Mouse (Mus musculus): ENCODE data around the gene Khsrp. TPM values are rescaled to one million over a fixed set of nuclear protein-coding genes. Genes with fewer than 3 reads are reported as not detected.

Khsrp gene
- total and polyA plus RNA-seq, 2 experiments from 2014 or later = 27.0 to 65.5 TPM

GRCm38 (mm10) chr17:57031661-57032420, 519 bp upstream of the Khsrp start:
- H3K4me1 ChIP-seq (ENCODE audit: insufficient read depth) = peaks cover 10% of the 10 kb centered on the region
- DNase-seq = peak; percentile 100
- H3K27me3 ChIP-seq (ENCODE audit: insufficient read depth, low read length) = no peaks in the 10 kb centered on the region
- WGBS = under 1% methylated on average over 38 of the region's 38 CpGs
- no peaks in the 10 kb centered on the region for H3K9me3 ChIP-seq (ENCODE audit: low read length)
- H3K4me3 ChIP-seq (ENCODE audit: low read depth, low read length) = peak overlapping the region; percentile 41
- ATAC-seq = peak; percentile 94
- peak overlapping the region; percentile 81 for H3K27ac ChIP-seq (ENCODE audit: low read depth, low read length)
- H3K36me3 ChIP-seq (ENCODE audit: insufficient read depth) = peaks cover 12% of the 10 kb centered on the region
- H3K9ac ChIP-seq = peak overlapping the region; percentile 48
- H3K4me2 ChIP-seq (ENCODE audit: low read depth) = peak overlapping the region; percentile 62
- TF ChIP-seq CTCF (IDR thresholded peaks at IDR 0.05; ENCODE audit: low read depth) = peak; percentile 19; the same call in 1 of the 2 replicates

GRCm38 (mm10) chr17:57029691-57030090, 1.6 kb downstream of the Khsrp start:
- 53% methylated on average over 8 of the region's 8 CpGs for WGBS
- Histone ChIP-seq H3K27ac (ENCODE audit: low read depth, low read length) (no peak overlapping the region), H3K4me1 (ENCODE audit: insufficient read depth) (peaks cover 10% of the 10 kb centered on the region), H3K27me3 (ENCODE audit: insufficient read depth, low read length) (no peaks in the 10 kb centered on the region), H3K9ac (peak overlapping the region; percentile 98), H3K4me2 (ENCODE audit: low read depth) (peak overlapping the region; percentile 91), H3K36me3 (ENCODE audit: insufficient read depth) (peaks cover 34% of the 10 kb centered on the region), H3K9me3 (ENCODE audit: low read length) (no peaks in the 10 kb centered on the region), H3K4me3 (ENCODE audit: low read depth, low read length) (peak overlapping the region; percentile 11; the same call in 1 of the 2 replicates)
- TF ChIP-seq CTCF (IDR thresholded peaks at IDR 0.05; ENCODE audit: low read depth) = no peak
- no peak for DNase-seq
- no peak for ATAC-seq

- ATAC-seq = no peak
- H3K36me3 ChIP-seq (ENCODE audit: insufficient read depth) = peaks cover 56% of the 10 kb centered on the region
Measured at GRCm38 (mm10) chr17:57027471-57027870, 3.9 kb downstream of the Khsrp start.

GRCm38 (mm10) chr17:57020960-57021359, 10.4 kb downstream of the Khsrp start:
- H3K27ac ChIP-seq (ENCODE audit: low read depth, low read length) = no peak overlapping the region
- no peaks in the 10 kb centered on the region for H3K9me3 ChIP-seq (ENCODE audit: low read length)
- no peak for DNase-seq
- WGBS = 89% methylated on average over 5 of the region's 5 CpGs
- no peak overlapping the region for H3K4me3 ChIP-seq (ENCODE audit: low read depth, low read length)
- H3K9ac ChIP-seq = no peak overlapping the region
- no peak for TF ChIP-seq CTCF (IDR thresholded peaks at IDR 0.05; ENCODE audit: low read depth)
- no peak for ATAC-seq
- H3K4me1 ChIP-seq (ENCODE audit: insufficient read depth) = no peaks in the 10 kb centered on the region
- peaks cover 64% of the 10 kb centered on the region for H3K36me3 ChIP-seq (ENCODE audit: insufficient read depth)
- H3K4me2 ChIP-seq (ENCODE audit: low read depth) = no peak overlapping the region
- H3K27me3 ChIP-seq (ENCODE audit: insufficient read depth, low read length) = no peaks in the 10 kb centered on the region

More at GRCm38 (mm10) chr17:57027471-57027870, 3.9 kb downstream of the Khsrp start:
- peaks cover 7% of the 10 kb centered on the region for H3K4me1 ChIP-seq (ENCODE audit: insufficient read depth)
- H3K9ac ChIP-seq = no peak overlapping the region
- H3K4me2 ChIP-seq (ENCODE audit: low read depth) = no peak overlapping the region
- no peak overlapping the region for H3K4me3 ChIP-seq (ENCODE audit: low read depth, low read length)
- H3K27ac ChIP-seq (ENCODE audit: low read depth, low read length) = no peak overlapping the region
- no peaks in the 10 kb centered on the region for H3K27me3 ChIP-seq (ENCODE audit: insufficient read depth, low read length)
- TF ChIP-seq CTCF (IDR thresholded peaks at IDR 0.05; ENCODE audit: low read depth) = no peak
- WGBS = 91% methylated on average over 4 of the region's 4 CpGs
- no peak for DNase-seq
- H3K9me3 ChIP-seq (ENCODE audit: low read length) = no peaks in the 10 kb centered on the region

GRCm38 (mm10) chr17:57019693-57020092, 11.6 kb downstream of the Khsrp start:
- H3K4me3 ChIP-seq (ENCODE audit: low read depth, low read length) = no peak overlapping the region
- no peaks in the 10 kb centered on the region for H3K4me1 ChIP-seq (ENCODE audit: insufficient read depth)
- DNase-seq = no peak
- ATAC-seq = no peak
- 81% methylated on average over 2 of the region's 2 CpGs for WGBS
- TF ChIP-seq CTCF (IDR thresholded peaks at IDR 0.05; ENCODE audit: low read depth) = no peak
- H3K27me3 ChIP-seq (ENCODE audit: insufficient read depth, low read length) = no peaks in the 10 kb centered on the region
- H3K9me3 ChIP-seq (ENCODE audit: low read length) = no peaks in the 10 kb centered on the region
- no peak overlapping the region for H3K4me2 ChIP-seq (ENCODE audit: low read depth)
- H3K36me3 ChIP-seq (ENCODE audit: insufficient read depth) = peaks cover 51% of the 10 kb centered on the region
- H3K9ac ChIP-seq = no peak overlapping the region
- no peak overlapping the region for H3K27ac ChIP-seq (ENCODE audit: low read depth, low read length)

- peaks cover 14% of the 10 kb centered on the region for H3K36me3 ChIP-seq (ENCODE audit: insufficient read depth)
- ATAC-seq (no peak), DNase-seq (no peak)
- 72% methylated on average over 13 of the region's 13 CpGs for WGBS
- peaks cover 18% of the 10 kb centered on the region for H3K4me1 ChIP-seq (ENCODE audit: insufficient read depth)
- peak overlapping the region; percentile 74 for H3K4me3 ChIP-seq (ENCODE audit: low read depth, low read length)
- no peaks in the 10 kb centered on the region for H3K9me3 ChIP-seq (ENCODE audit: low read length)
- no peaks in the 10 kb centered on the region for H3K27me3 ChIP-seq (ENCODE audit: insufficient read depth, low read length)
- peak overlapping the region; percentile 83 for H3K4me2 ChIP-seq (ENCODE audit: low read depth)
- peak overlapping the region; percentile 96; the same call in 1 of the 2 replicates for H3K9ac ChIP-seq
- no peak for TF ChIP-seq CTCF (IDR thresholded peaks at IDR 0.05; ENCODE audit: low read depth)
- H3K27ac ChIP-seq (ENCODE audit: low read depth, low read length) = peak overlapping the region; percentile 97
Measured at GRCm38 (mm10) chr17:57012245-57012795, 19.0 kb downstream of the Khsrp start.
